Mouse (Mus musculus) spleen, adult 2 months (tissue): ENCODE measurements around the gene Plxna4.

Source experiments
- CTCF ChIP-seq: fragments of 200-500 bp; IDR thresholded peaks from 2 replicates; pipeline ENCODE4 v1.5.1; 2011; ENCODE audit warnings: mild to moderate bottlenecking, inconsistent platforms; ENCODE audit not compliant: insufficient read depth, insufficient read length, insufficient replicate concordance; ENCODE audit errors: extremely low read depth
- POLR2A ChIP-seq: fragments of 200-500 bp; IDR thresholded peaks from 2 replicates; pipeline ENCODE4 v1.6.1; 2011; ENCODE audit warnings: low read depth, low read length, inconsistent platforms

- TF ChIP-seq CTCF (no peak), POLR2A (no peak)
Measured at GRCm38 (mm10) chr6:32346015-32346414, 242.0 kb downstream of the Plxna4 start.
